Mouse (Mus musculus): Measurements from ENCODE around the gene Pck1. TPM values are rescaled to one million over a fixed set of nuclear protein-coding genes. Genes with fewer than 3 reads are reported as not detected.
"Not testable (repeated sequence)": the region's sequence is repeated elsewhere in the genome, so short reads cannot be mapped to it uniquely, and the experiment has no call there.

Gene Pck1
- polyA plus RNA-seq (2012; rRNA removed), result 97.4 and 257 TPM in 2 replicates

- no peak for DNase-seq (ENCODE audit: low read depth)
Observed at GRCm38 (mm10) chr2:173152436-173153151, at the start of gene Pck1. TSS of gene Pck1 (plus strand) at chr2:173153048.

GRCm38 (mm10) chr2:173106409-173106808 lies 46.4 kb upstream of the Pck1 start:
- no peak for DNase-seq (ENCODE audit: low read depth)

GRCm38 (mm10) chr2:173106889-173107785 lies 45.7 kb upstream of the Pck1 start:
- DNase-seq (ENCODE audit: low read depth), result no peak

GRCm38 (mm10) chr2:173108509-173109190 lies 44.2 kb upstream of the Pck1 start:
- no peak for DNase-seq (ENCODE audit: low read depth)

GRCm38 (mm10) chr2:173109510-173109909 lies 43.3 kb upstream of the Pck1 start:
- DNase-seq (ENCODE audit: low read depth), result no peak

- no peak for DNase-seq (ENCODE audit: low read depth)
Observed at GRCm38 (mm10) chr2:173110571-173110970, 42.3 kb upstream of the Pck1 start.

GRCm38 (mm10) chr2:173113796-173114195 lies 39.1 kb upstream of the Pck1 start:
- DNase-seq (ENCODE audit: low read depth), result not testable (repeated sequence)

GRCm38 (mm10) chr2:173119023-173119944 lies 33.6 kb upstream of the Pck1 start, which contains the start of gene Ctcfl:
TSS of gene Ctcfl (minus strand) at chr2:173119525.
- DNase-seq (ENCODE audit: low read depth), result no peak

- not testable (repeated sequence) for DNase-seq (ENCODE audit: low read depth)
Observed at GRCm38 (mm10) chr2:173120117-173120516, 32.7 kb upstream of the Pck1 start.

GRCm38 (mm10) chr2:173124022-173124735 lies 28.7 kb upstream of the Pck1 start:
- no peak for DNase-seq (ENCODE audit: low read depth)

GRCm38 (mm10) chr2:173126386-173126785 lies 26.5 kb upstream of the Pck1 start:
- no peak for DNase-seq (ENCODE audit: low read depth)

- DNase-seq (ENCODE audit: low read depth), result no peak
Observed at GRCm38 (mm10) chr2:173129111-173129510, 23.7 kb upstream of the Pck1 start.

GRCm38 (mm10) chr2:173132262-173132661 lies 20.6 kb upstream of the Pck1 start:
- no peak for DNase-seq (ENCODE audit: low read depth)

GRCm38 (mm10) chr2:173132794-173133300 lies 20.0 kb upstream of the Pck1 start:
- DNase-seq (ENCODE audit: low read depth), result no peak

GRCm38 (mm10) chr2:173134695-173135094 lies 18.2 kb upstream of the Pck1 start:
- DNase-seq (ENCODE audit: low read depth), result no peak

- DNase-seq (ENCODE audit: low read depth), result no peak
Observed at GRCm38 (mm10) chr2:173138323-173139239, 14.3 kb upstream of the Pck1 start.

GRCm38 (mm10) chr2:173143611-173144010 lies 9.2 kb upstream of the Pck1 start:
- DNase-seq (ENCODE audit: low read depth), result no peak

- no peak for DNase-seq (ENCODE audit: low read depth)
Observed at GRCm38 (mm10) chr2:173145808-173146207, 7.0 kb upstream of the Pck1 start.

GRCm38 (mm10) chr2:173146728-173147127 lies 6.1 kb upstream of the Pck1 start:
- no peak for DNase-seq (ENCODE audit: low read depth)

Data from gonadal fat pad, adult 2 months (tissue).